In the genomic region with DNA sequence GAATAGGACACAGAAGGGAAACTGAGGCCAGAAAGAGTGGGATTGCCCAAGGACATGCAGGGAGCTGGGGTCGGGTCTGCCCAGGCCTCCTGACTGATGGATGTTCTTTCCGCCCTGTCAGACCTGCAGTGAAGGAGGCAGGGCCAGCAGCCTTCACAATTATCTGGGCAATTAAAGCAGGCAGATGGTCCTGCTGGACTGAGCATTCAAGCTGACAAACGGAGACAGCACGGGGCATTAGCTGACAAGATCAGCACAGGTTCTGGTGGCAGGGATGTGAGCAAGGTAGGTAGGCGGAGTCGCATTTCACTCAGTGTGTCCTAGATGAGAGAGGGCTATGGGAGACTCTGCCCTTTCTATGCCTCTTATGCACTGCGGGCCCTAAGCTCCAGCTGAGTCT, we compare ENCODE assay signal across 17 mouse cellular contexts. TPM values are rescaled to one million over a fixed set of nuclear protein-coding genes. Genes with fewer than 3 reads are reported as not detected.
DNase-seq lines count a peak whose midpoint lies in the region; ATAC-seq and TF ChIP-seq lines count a peak whose summit lies in the region.
"Had no signal": no experiment of that assay in that cellular context is flagged by ENCODE, and none has a peak within 500 bp of the region (broad histone marks: within the 10 kb centered on the region; RNA-seq: fewer than 3 reads in every experiment).

No protein-coding gene starts in this region.

- H3K4me2 ChIP-seq in heart, embryonic 14.5 days (ENCODE audit: low read length): 0 out of 2 replicates have a peak overlapping the region, but pooled peaks have one; percentile 18
- no peak overlapping the region for H3K4me2 ChIP-seq in hindbrain, postnatal 0 days (ENCODE audit: low read depth, low read length)
- H3K4me2 ChIP-seq: kidney, embryonic 15.5 days; limb, embryonic 15.5 days had no signal

- intact Hi-C loops in heart, postnatal 25 days (cut with DNase I): no loop called here

- H3K27ac ChIP-seq in heart, embryonic 14.5 days (replicated peaks in 1 of 2; ENCODE audit: control insufficient read depth in 1 of 2, insufficient read depth in 1 of 2, low read depth in 2 of 2, low read length in 2 of 2): peak overlapping the region in 1 of 2 experiments; percentile 41; a peak in 1 of 4 replicates
- H3K27ac ChIP-seq in hindbrain, postnatal 0 days: no peak overlapping the region
- H3K27ac ChIP-seq: kidney, embryonic 15.5 days; layer of hippocampus, adult 2 months; limb, embryonic 15.5 days had no signal

- no peak for DNase-seq in heart, postnatal 25 days (ENCODE audit: low spot score)
- peak; percentile 56 for DNase-seq in cerebellum, adult 11-12 months
- DNase-seq in cerebellum, postnatal 14 days: peak; percentile 75 to 80
- peak; percentile 65 for DNase-seq in hindbrain, postnatal 0 days (ENCODE audit: low spot score)
- DNase-seq in spleen, postnatal 10 days (ENCODE audit: low spot score in 2 of 2): no peak
- DNase-seq in kidney, adult 9 months: no peak
- no peak for DNase-seq in lung, postnatal 14 days
- DNase-seq: lung, adult 18-20 months; spleen, adult 18-20 months; thymus, postnatal 36 days had no signal

- no peaks in the 10 kb centered on the region for H3K36me3 ChIP-seq in heart, embryonic 14.5 days (ENCODE audit: control insufficient read depth, insufficient read depth, low read length)
- no peaks in the 10 kb centered on the region for H3K36me3 ChIP-seq in hindbrain, postnatal 0 days (ENCODE audit: insufficient read depth, low read length)
- H3K36me3 ChIP-seq: kidney, embryonic 15.5 days; limb, embryonic 15.5 days had no signal

- peaks cover 33 to 49% of the 10 kb centered on the region in 2 experiments for H3K4me1 ChIP-seq in heart, embryonic 14.5 days (ENCODE audit: control insufficient read depth in 2 of 2, insufficient read depth in 2 of 2, low read length in 2 of 2)
- H3K4me1 ChIP-seq in hindbrain, postnatal 0 days (ENCODE audit: insufficient read depth, low read length): peaks cover 12% of the 10 kb centered on the region

- H3K9me3 ChIP-seq in heart, embryonic 14.5 days (ENCODE audit: control insufficient read depth, low read length): no peaks in the 10 kb centered on the region
- H3K9me3 ChIP-seq in hindbrain, postnatal 0 days (ENCODE audit: low read length): no peaks in the 10 kb centered on the region
- H3K9me3 ChIP-seq: kidney, embryonic 15.5 days; limb, embryonic 15.5 days had no signal

- no peak for TF ChIP-seq CTCF in hindbrain, postnatal 0 days (IDR thresholded peaks at IDR 0.05; ENCODE audit: low read depth)

- H3K27me3 ChIP-seq in heart, embryonic 14.5 days (ENCODE audit: control insufficient read depth, insufficient read depth, low read length): peaks cover 11% of the 10 kb centered on the region
- no peaks in the 10 kb centered on the region for H3K27me3 ChIP-seq in hindbrain, postnatal 0 days (ENCODE audit: insufficient read depth, low read length)

- no peak overlapping the region for H3K4me3 ChIP-seq in heart, embryonic 14.5 days (ENCODE audit: control insufficient read depth in 1 of 2, insufficient read depth in 1 of 2, low read depth in 1 of 2, low read length in 2 of 2)
- H3K4me3 ChIP-seq in hindbrain, postnatal 0 days (ENCODE audit: low read length): no peak overlapping the region
- H3K4me3 ChIP-seq: kidney, embryonic 15.5 days; layer of hippocampus, adult 2 months; limb, embryonic 15.5 days had no signal

- WGBS in heart, embryonic 14.5 days: 38% methylated on average over 7 of the region's 7 CpGs
- WGBS in hindbrain, postnatal 0 days: 44% methylated on average over 7 of the region's 7 CpGs

- H3K9ac ChIP-seq in heart, embryonic 14.5 days (ENCODE audit: low read length): peak overlapping the region; percentile 18; the same call in 1 of the 2 replicates
- H3K9ac ChIP-seq in hindbrain, postnatal 0 days (replicated peaks; ENCODE audit: low read length): no peak overlapping the region
- H3K9ac ChIP-seq: kidney, embryonic 15.5 days; limb, embryonic 15.5 days had no signal

- ATAC-seq in heart, embryonic 14.5 days (ENCODE audit: insufficient number of reproducible peaks, insufficient read depth, low FRiP score, low read depth): no peak
- ATAC-seq in hindbrain, postnatal 0 days: peak; percentile 42; the same call in 1 of the 2 replicates

RNA-seq across cellular contexts. Expression of gene Grip2, which starts 22.9 kb away (rescaled TPM):
- 6.7 and 7.8 TPM in 2 replicates for polyA plus RNA-seq in heart, embryonic 14.5 days (2014; fragmentation: Nextera tagmentation; extraction: Ambion mirVana)
- total RNA-seq in heart, postnatal 25 days (2021): 10 to 100 TPM; 12.3 to 17.4 TPM
- total RNA-seq in hindbrain, postnatal 0 days (2014; rRNA removed): 14.6 and 19.2 TPM in 2 replicates
- 5.2 and 5.3 TPM in 2 replicates for polyA plus RNA-seq in hindbrain, postnatal 0 days (2015; fragmentation: Nextera tagmentation; extraction: Ambion mirVana)
- total RNA-seq: megakaryocyte progenitor cell, adult 5-6 weeks; MEL; monocyte, adult 5-6 weeks had no signal

Comparison
In these comparisons a context has a peak if more than half of its experiments do, and no peak if none do; other contexts are left out.
1. DNase-seq: peak in cerebellum, adult 11-12 months (single experiment), cerebellum, postnatal 14 days (2 of 2) and hindbrain, postnatal 0 days (single experiment); none in heart, postnatal 25 days (single experiment), spleen, postnatal 10 days (0 of 2), kidney, adult 9 months (single experiment) and lung, postnatal 14 days (single experiment).